Mouse (Mus musculus) G1E (cell line): Measurements from ENCODE around the gene Cep68.

Experiments used
- CTCF ChIP-seq: IDR thresholded peaks from 2 replicates; pipeline ENCODE4 v1.5.1; 2012; ENCODE audit warnings: low read depth, low read length, inconsistent platforms, mixed read lengths
- GATA1 ChIP-seq: IDR thresholded peaks from 2 replicates; pipeline ENCODE4 v1.6.1; 2012; ENCODE audit warnings: borderline replicate concordance, low read length, inconsistent platforms, mixed read lengths
- POLR2AphosphoS5 ChIP-seq: IDR thresholded peaks from 2 replicates; pipeline ENCODE4 v1.6.1; 2012; ENCODE audit warnings: low read depth, low read length, inconsistent platforms; ENCODE audit not compliant: insufficient replicate concordance

DNA sequence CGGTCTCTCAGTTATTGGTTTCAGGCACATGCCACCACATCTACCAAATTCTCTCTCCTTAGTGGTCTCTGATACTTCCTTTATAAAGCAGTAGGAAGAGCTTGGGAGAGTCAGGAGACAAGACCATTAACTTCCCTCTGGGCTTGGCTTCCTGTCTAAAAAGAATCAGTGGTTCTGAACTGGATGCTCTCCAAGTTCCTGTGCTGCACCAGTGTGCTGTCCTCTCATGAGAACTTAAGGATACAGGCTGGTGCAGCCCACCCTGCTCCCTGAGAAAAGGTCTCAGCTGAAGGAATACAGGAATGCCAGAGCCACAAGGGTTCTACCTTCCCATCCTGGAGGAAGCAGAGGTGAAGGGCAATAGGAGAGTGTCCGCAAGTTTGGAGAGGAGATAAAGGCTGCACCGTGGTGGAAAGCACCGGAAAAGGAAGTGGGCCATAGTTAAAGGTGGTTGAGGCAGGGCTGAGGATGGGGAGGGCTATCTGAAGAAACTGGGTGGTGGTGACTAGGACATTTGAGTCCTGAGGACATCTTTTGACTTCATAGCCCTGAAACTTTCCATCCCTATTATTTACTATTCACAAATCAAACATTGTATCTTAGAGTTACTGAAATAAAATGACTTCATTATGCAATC is 56.0 kb downstream of the Cep68 start:
- TF ChIP-seq CTCF (no peak), POLR2AphosphoS5 (no peak), GATA1 (no peak)
